Mouse (Mus musculus) adrenal gland, adult 18-20 months (tissue): ENCODE results near the gene Nhs. TPM values are rescaled to one million over a fixed set of nuclear protein-coding genes. Genes with fewer than 3 reads are reported as not detected.

Experiments
- DNase-seq, 2 experiments: peaks; one replicate each; pipeline ENCODE4 v3.0.0; 2021 to 2022; ENCODE audit warnings: low spot score in 2 of 2
- total RNA-seq, 2 experiments: library from RNA; stranded (reverse); gene quantifications; 1 replicate in 1 of 2; 2 replicates in 1 of 2; pipeline ENCODE4 v1.2.3; 2021

Nhs gene
- total RNA-seq, 2 experiments from 2014 or later, result 0.80 to 0.89 TPM

- no peak for DNase-seq
Measured at GRCm38 (mm10) chrX:162021724-162022123, 137.8 kb downstream of the Nhs start.

GRCm38 (mm10) chrX:162020039-162020566, 139.4 kb downstream of the Nhs start:
- no peak for DNase-seq

GRCm38 (mm10) chrX:162017471-162017870, 142.1 kb downstream of the Nhs start:
- DNase-seq, result no peak

- DNase-seq, result no peak
Measured at GRCm38 (mm10) chrX:162012570-162012969, 147.0 kb downstream of the Nhs start.

DNA sequence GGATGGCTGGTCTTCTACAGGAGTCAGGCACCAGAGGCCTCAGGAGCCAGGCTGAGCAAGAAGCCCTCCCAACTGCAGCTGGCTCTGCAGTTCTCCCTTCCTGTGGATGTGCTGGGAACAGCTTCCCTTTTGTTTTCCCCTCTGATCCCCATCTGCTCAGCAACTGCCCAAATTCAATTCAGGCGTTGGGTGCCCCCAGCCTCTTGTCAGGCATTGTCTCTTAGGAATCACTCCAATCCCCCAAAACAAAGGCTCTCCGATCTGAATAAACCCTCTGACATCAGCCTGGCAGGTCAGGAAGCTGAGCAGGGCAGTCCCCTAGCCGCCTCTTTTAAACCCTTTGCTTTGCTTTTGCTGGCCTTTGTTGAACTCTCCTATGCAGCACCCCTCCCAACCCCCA, 149.7 kb downstream of the Nhs start:
- no peak for DNase-seq

DNA sequence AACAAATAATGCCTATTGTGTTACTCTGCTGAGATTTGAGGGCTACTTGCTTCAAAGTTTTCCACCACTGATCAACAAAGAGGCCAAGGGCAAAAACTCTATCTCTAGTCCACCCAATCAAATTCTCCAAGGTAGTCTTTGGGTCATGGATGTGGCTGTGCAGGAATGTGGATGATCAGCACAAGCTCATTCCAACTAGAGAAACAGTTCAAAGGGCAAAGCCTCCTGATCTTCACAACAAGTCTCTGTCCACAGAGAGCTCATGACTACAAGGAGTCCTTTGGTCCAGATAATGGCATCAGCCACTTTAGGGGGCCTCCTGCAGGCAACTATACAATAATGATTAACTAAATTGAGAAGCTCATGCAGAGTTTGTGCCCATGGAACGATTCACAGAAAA, 155.7 kb downstream of the Nhs start:
- no peak for DNase-seq

GRCm38 (mm10) chrX:161998876-161999275, 160.7 kb downstream of the Nhs start:
- no peak for DNase-seq

DNA sequence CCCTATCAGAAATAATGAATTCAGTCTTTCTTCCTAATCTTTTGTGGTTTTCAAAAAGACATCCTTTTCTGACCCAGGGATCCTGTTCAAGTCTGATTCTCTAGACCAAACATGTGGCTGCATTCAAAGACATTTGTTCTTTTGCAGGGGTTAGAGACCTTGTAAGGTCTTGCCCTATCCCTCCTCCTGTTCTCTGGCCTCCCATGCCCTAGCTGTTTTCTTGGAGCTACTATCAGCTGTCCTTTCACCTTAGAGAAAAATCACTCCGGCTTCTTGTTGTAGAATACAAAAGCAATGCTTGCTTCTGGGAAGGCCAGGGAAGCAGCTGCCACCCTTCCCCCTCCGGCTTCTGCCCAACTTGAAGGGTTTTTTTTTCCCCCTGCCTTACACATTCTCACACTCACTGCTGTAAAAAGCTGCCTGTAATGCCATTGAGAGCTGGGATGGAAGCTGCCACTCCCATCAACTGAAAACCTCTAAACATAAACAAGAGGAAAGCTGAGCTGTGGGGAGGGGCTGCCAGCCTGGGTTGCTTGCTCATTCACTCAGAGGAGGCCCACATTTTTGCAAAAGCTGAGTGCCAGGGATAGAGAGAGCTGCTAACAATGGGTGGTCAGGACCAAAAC, 162.2 kb downstream of the Nhs start:
- DNase-seq, result no peak

DNA sequence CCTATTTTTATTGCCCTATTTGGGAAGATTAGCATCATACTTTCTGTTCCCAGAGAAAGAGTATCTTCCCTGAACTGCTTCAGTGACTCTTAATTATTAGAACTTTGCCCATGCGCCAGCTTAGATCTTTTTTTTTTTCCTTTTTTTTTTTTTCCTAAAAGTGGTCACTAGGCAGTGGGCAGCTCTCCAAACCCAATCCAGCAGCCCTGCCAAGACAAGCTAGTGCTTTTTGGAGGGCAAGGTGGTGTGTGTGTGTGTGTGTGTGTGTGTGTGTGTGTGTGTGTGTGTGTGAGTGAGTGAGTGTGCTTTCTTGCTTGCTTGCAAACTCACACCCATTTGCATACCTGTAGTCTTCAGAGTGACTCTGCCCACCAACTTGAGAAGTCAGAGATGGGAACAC, 169.4 kb downstream of the Nhs start:
- DNase-seq, result no peak

GRCm38 (mm10) chrX:161984961-161985360, 174.6 kb downstream of the Nhs start:
- no peak for DNase-seq

DNA sequence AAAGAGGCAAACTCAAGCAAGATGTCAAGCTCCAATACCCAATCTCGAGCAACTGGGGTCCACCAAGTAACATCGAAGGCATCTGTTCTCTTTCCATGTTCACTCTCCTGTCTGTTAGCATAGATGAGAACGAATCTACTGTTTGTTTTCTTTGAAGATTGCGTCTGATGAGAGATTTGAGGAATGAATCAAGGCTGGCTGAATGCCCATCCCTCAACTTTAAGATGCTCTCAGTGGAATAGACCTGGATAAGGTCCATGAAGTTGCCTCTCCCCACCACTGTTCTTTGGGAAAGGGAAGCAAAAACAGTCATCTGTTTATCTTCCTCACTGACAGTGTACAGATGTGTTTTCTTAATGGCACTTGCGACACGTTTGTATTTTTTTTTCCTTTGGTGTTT, 178.1 kb downstream of the Nhs start:
- no peak for DNase-seq

- no peak for DNase-seq
Measured at GRCm38 (mm10) chrX:161979946-161980345, 179.6 kb downstream of the Nhs start.

GRCm38 (mm10) chrX:161977236-161977841, 182.2 kb downstream of the Nhs start:
- DNase-seq, result no peak

- no peak for DNase-seq
Measured at GRCm38 (mm10) chrX:161976376-161976775, 183.2 kb downstream of the Nhs start.

DNA sequence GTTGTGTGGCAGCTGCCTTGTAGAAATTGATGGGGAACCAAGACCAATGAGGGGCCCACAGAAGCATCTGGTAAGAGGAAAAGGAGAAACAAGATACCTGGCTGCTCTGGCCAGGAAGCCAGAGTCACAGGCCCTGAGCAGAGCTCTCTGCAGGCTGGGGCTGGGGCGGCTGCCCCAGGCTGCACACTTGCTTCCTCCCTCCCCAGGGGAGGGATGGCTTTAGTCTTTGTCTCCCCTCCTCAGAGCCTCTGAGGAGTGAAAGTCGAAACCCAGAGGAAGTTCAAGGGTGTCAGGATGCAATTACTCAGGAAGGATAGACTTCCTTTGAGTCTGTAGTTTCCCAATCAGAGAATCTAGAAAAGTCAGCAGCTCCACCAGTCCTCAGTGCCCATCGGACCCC, 186.0 kb downstream of the Nhs start:
- DNase-seq, result no peak

GRCm38 (mm10) chrX:161972723-161973122, 186.8 kb downstream of the Nhs start:
- DNase-seq, result no peak

DNA sequence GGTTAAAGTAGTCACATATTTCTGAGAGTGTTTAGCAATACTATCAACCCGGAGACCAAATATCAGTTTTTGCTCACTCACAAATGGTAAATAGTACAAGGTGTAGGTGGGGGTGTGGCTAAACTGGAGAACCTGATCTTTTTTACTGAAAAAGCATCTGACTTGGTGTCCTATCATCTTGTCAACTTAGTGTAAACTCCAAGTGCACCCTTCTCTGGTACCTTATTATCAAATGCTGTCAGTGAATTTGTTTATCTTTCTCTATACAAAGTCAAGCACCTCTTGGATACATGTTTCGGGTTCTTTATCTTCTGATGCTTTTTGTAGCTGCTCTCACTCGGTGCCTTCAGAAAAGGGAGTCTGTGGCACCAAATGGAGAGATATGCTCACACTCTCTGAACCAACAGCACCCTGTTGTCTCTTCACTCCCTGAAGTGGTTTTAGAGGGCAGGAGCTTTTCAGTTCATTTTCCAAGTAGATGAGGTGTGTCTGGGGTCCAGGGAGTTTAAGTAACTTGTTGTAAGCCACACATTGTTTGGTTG, 187.5 kb downstream of the Nhs start:
- no peak for DNase-seq

- DNase-seq, result no peak
Measured at GRCm38 (mm10) chrX:161971131-161971530, 188.4 kb downstream of the Nhs start.

- DNase-seq, result no peak
Measured at GRCm38 (mm10) chrX:161967692-161968091, 191.8 kb downstream of the Nhs start.

GRCm38 (mm10) chrX:161963372-161963771, 196.2 kb downstream of the Nhs start:
- DNase-seq, result no peak

GRCm38 (mm10) chrX:161962855-161963254, 196.7 kb downstream of the Nhs start:
- DNase-seq, result no peak

DNA sequence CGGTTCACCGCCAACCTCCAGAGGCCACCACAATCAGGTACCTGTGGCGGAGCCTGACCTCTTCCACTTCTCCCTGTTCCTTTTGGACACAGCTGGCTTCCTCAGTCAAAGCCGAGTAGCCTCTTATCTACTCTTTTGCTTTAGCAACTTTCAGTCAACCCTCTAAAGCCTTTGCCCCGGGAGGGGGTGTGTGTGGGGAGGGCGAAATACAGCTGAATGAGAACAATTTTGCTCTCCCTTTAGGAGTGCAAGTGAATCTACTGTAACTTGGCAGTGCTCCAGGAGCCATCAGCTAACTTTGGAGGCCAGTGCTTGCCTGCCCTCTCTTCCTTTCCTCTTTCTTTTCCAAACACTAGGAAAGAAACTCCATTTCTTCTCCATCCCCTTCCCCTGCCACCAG, 197.8 kb downstream of the Nhs start:
- no peak for DNase-seq

GRCm38 (mm10) chrX:161961176-161961575, 198.4 kb downstream of the Nhs start:
- DNase-seq, result peak; percentile 15 to 19
